Mouse (Mus musculus) bone marrow, adult 2 months (tissue): ENCODE data around the gene Cldn19. TPM values are rescaled to one million over a fixed set of nuclear protein-coding genes. Genes with fewer than 3 reads are reported as not detected.
"Not testable (repeated sequence)": the region's sequence is repeated elsewhere in the genome, so short reads cannot be mapped to it uniquely, and the experiment has no call there.

ENCODE experiments used
- H3K27ac ChIP-seq: fragments of 200-500 bp; 2 replicates; pipeline ENCODE4 v1.5.1; 2012; ENCODE audit warnings: low read depth, mild to moderate bottlenecking, control low read depth, inconsistent platforms, low read length; ENCODE audit not compliant: control insufficient read depth, poor library complexity, insufficient read depth
- H3K4me1 ChIP-seq: fragments of 200-500 bp; 2 replicates; pipeline ENCODE4 v1.6.1; 2011; ENCODE audit warnings: low read length; ENCODE audit not compliant: control insufficient read depth, insufficient read depth
- H3K4me3 ChIP-seq: fragments of 200-500 bp; replicated peaks from 2 replicates; pipeline ENCODE3; 2011; ENCODE audit warnings: mild to moderate bottlenecking, low read depth, low read length, control low read depth; ENCODE audit not compliant: control insufficient read depth
- CTCF ChIP-seq: fragments of 200-500 bp; IDR thresholded peaks from 2 replicates; pipeline ENCODE4 v1.5.1; 2011; ENCODE audit warnings: low read length, control low read depth; ENCODE audit not compliant: control insufficient read depth, insufficient read depth
- POLR2A ChIP-seq: fragments of 200-500 bp; IDR thresholded peaks from 2 replicates; pipeline ENCODE4 v1.6.1; 2011; ENCODE audit warnings: low read depth, mild to moderate bottlenecking, control low read depth, low read length, borderline replicate concordance; ENCODE audit not compliant: control insufficient read depth
- WGBS: fragments of 180-500 bp; shearing (Covaris S2); methylation state at CpG from one replicate; pipeline ENCODE4 v1.1.7; 2018; 5-methylcytosine and 5-hydroxymethylcytosine counted together
- polyA plus RNA-seq: library from polyadenylated mRNA; stranded (reverse); fragments of >200 nt; gene quantifications from 2 replicates; pipeline ENCODE4 v1.2.4, GENCODE M21; 2011; ENCODE audit warnings: low replicate concordance; ENCODE audit not compliant: missing spikeins, insufficient read depth, insufficient read length

Cldn19 gene
- polyA plus RNA-seq, 1 experiment, result 1.2 TPM

DNA sequence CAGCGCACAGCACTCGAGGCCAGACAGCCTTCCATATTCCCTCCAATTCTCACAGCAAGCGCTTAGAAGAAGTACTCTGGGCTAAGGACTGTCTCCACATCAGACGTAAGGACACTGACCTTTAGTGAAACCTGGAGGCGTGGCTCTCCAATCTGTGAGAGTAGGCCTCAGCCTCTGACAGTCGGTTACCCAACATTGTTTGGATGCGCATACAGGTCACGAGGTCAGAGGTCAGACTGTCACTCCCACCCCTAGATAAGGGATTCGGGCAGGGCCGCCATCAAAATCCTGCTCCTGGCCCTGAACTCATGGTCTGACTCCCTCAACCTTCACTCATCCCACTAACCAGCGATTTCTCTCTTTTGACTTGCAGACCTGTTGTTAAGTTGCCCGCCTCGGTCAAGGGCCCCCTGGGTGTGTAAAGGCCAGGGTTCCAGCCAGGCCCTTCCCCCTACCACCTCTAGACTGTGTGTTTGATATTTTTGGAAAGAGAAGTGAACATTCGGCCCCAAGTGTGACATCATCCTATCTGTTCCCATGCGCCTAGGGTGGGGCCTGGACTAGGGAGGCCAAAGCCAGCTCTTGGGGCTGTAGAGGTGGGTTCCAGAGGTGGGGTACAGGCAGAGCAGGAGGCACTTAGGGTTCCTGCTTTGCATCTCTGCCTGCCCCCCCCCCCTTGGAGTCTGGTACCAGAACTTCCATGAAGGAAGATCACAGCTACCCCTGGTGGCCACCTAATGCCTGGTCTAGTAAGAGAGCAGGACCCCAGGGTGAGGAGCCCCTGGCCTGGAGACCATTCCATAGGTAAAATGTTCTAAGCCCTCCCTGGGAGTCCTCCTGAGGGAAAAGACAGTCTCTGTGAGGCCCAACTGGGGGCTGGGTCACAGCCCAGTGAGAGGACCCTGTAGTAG is 4.4 kb downstream of the Cldn19 start:
- WGBS, result 85% methylated on average over 15 of the region's 15 CpGs
- Histone ChIP-seq H3K4me1 (no peaks in the 10 kb centered on the region), H3K27ac (no peak overlapping the region; the same call in 1 of the 2 replicates), H3K4me3 (no peak overlapping the region)
- no peak for TF ChIP-seq CTCF
- no peak for TF ChIP-seq POLR2A

DNA sequence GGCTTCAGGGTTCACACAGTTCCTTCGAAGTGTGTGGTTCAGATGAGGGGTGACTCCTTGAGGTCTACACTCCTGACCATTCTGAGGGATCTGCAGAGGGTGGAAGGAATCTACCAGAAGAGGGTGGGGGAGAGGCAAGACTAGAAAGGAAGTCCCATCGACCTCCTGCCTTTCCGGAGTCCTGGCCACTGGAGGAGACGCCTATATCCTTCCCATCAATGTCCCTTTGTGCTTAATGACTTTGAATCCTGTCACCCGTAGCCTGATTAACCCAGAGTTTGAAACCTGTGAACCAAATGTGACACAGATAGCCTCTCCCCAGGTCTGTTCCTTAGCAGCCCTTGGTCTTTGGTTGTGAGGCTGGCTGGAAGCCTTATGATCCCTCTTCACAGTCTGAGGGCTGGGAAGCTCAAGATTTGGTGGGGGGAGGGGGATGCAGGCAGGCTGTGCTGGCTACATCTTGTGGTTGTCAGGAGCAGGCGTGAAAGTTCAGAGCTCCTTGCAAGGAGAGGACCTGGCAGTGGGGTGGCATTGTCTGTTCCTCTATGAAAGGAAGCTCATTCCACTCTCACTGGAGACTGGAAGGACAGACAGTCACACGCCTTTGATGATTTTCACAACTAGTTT is 6.0 kb downstream of the Cldn19 start:
- H3K4me1 ChIP-seq, result no peaks in the 10 kb centered on the region
- no peak for TF ChIP-seq POLR2A
- TF ChIP-seq CTCF, result no peak
- H3K27ac ChIP-seq, result no peak overlapping the region
- H3K4me3 ChIP-seq, result no peak overlapping the region
- 43% methylated on average over 7 of the region's 7 CpGs for WGBS

DNA sequence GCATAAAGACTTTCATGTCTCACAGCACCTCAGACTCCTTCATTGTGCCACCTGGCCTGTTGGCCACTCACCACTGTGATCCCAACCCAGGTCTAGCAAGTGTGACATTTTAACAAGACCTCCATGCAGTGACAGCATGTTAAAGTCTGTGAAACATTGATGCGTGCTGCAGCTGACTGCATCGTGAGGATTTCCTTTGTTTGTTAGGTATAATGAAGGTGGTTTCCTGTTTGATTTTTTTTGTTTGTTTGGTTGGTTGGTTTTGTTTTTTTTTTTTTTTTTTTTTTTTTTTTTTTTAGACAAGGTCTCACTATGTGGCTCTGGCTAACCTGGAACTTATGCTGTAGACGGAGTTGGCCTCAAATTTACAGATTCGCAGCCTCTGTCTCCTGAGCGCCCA is 7.3 kb downstream of the Cldn19 start:
- Histone ChIP-seq H3K4me3 (no peak overlapping the region), H3K4me1 (no peaks in the 10 kb centered on the region), H3K27ac (no peak overlapping the region)
- WGBS, result 85% methylated on average over 5 of the region's 5 CpGs
- no peak for TF ChIP-seq POLR2A
- no peak for TF ChIP-seq CTCF

DNA sequence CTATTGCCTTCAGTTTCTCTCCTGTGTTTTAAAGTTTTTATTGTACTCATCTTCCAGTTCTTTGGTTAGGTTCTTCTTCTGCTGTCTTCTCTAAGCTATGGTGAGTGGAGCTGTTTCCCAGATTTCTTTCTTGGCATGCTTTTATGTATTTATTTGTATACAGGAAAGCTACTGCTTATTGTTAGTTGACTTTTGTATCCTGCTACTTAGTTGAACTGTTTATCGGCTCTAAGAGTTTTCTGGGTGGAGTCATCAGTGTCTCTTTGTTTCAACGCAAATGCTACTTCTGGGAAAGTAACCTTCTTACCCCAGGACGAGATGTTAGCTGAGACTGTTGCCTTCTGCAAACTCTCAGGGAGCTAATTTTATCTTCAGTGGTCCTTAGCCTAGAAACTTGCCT is 8.2 kb downstream of the Cldn19 start:
- WGBS, result 75% methylated on average over 3 of the region's 3 CpGs
- Histone ChIP-seq H3K27ac (no peak overlapping the region), H3K4me1 (no peaks in the 10 kb centered on the region), H3K4me3 (no peak overlapping the region)
- no peak for TF ChIP-seq POLR2A
- no peak for TF ChIP-seq CTCF

DNA sequence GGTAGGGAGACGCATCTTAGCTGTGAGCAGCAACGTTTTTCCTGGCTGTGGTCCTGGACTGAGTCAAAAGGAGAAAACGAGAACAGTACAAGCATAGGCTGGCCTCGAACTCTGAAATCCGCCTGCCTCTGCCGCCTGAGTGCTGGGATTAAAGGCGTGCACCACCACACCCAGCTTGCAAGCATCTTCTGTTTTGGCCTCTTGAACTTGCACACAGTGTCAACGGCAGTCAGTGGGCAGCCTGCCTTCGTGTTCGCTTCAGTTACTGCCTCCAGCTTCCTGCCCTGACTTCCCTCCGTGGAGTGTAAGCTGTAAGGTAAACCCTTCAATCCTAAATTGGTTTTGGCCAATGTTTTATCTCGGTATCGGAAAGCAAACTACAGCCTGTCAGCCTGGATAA is 11.4 kb downstream of the Cldn19 start:
- Histone ChIP-seq H3K4me3 (no peak overlapping the region), H3K27ac (no peak overlapping the region), H3K4me1 (no peaks in the 10 kb centered on the region)
- TF ChIP-seq CTCF (no peak), POLR2A (no peak)
- 62% methylated on average over 13 of the region's 13 CpGs for WGBS

DNA sequence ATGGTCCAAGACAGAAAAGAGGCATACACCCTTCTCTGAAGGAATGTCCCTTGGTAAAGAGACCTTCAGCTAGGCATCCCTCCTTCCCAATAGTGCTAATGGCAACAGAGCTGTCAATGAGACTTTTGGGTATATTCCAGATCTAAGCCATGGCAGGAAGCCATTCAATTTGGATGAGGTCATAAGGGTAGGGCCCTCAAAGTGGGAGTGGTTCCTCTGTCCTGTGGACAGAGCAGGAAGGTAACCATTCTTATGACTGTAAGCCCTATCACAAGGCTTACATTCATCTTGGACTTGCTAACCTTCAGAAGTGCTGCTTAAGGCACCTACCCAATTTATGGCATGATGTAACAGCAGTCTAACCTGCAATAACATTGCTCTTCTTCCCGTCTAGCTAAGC is 19.4 kb downstream of the Cldn19 start:
- Histone ChIP-seq H3K4me3 (no peak overlapping the region), H3K4me1 (no peaks in the 10 kb centered on the region; the same call in 1 of the 2 replicates), H3K27ac (no peak overlapping the region)
- WGBS, result 77% methylated on average over 1 of the region's 1 CpGs
- no peak for TF ChIP-seq CTCF
- TF ChIP-seq POLR2A, result no peak

DNA sequence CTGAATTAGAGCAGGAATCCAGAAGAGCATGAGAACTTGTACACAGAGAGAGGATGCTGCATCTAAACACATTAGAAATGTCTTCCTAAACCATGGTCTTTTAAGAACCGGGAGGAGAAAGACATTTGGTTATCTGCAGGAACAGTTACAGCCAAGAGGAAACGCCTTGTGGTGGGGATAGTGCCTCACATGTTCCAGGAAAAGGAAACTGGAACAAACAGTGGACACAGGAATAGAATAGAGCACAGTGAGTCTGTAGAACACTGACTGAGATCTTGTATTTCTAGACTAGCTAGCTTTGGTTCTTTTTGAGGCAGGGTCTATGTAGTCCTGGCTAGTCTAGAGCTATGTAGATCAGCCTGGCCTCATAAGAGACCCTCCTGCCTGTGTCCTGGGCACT is 20.0 kb downstream of the Cldn19 start:
- Histone ChIP-seq H3K4me3 (no peak overlapping the region), H3K4me1 (no peaks in the 10 kb centered on the region; the same call in 1 of the 2 replicates), H3K27ac (no peak overlapping the region)
- no peak for TF ChIP-seq POLR2A
- no peak for TF ChIP-seq CTCF
- WGBS, result 47% methylated on average over 2 of the region's 2 CpGs

DNA sequence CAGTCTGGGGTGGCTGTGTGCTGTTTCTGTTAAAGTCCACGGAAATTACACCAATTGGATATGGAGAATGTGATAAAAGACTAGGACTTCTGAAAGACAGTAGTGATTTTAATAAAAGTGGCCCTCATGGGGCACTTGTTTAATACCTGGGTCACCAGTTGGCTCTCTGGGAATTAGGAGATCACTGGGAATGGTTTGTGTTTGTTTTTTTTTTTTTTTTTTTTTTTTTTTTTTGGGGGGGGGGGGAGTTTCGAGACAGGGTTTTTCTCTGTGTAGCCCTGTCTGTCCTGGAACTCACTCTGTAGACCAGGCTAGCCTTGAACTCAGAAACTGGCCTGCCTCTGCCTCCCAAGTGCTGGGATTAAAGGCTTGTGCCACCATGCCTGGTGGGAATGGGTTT is 20.5 kb downstream of the Cldn19 start:
- 83% methylated on average over 2 of the region's 2 CpGs for WGBS
- H3K27ac ChIP-seq, result no peak overlapping the region
- H3K4me1 ChIP-seq, result no peaks in the 10 kb centered on the region; the same call in 1 of the 2 replicates
- no peak overlapping the region for H3K4me3 ChIP-seq
- no peak for TF ChIP-seq CTCF
- no peak for TF ChIP-seq POLR2A

DNA sequence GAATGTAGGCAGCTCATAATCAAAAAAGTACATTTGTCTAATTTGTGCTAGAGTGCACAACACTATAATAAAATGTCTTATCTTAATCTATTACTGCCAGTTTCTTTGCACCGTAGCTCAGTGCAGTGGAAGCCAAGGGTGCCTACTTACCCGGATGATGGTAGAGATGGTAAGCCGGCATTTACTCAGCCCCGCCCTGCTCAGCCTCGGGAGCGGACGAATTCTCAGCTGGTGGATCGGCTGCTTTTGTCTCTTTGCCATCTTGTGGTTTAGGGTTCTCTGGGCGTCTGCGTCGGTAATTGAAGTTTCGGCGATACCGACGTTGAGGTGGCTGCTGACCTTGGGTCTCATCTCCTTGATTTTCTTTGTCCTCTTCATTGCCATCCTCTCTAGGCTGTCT is 23.6 kb downstream of the Cldn19 start:
- not testable (repeated sequence) for H3K27ac ChIP-seq, H3K4me3 ChIP-seq, H3K4me1 ChIP-seq
- 86% methylated on average over 15 of the region's 15 CpGs for WGBS
